Mouse (Mus musculus): ENCODE measurements at regions not wholly inside any gene's neighbourhood (a gene's known extent, or its start where the extent isn't known, plus 50 kb on each side); places are given as distances from the start of the nearest gene placed in this dataset.

DNA sequence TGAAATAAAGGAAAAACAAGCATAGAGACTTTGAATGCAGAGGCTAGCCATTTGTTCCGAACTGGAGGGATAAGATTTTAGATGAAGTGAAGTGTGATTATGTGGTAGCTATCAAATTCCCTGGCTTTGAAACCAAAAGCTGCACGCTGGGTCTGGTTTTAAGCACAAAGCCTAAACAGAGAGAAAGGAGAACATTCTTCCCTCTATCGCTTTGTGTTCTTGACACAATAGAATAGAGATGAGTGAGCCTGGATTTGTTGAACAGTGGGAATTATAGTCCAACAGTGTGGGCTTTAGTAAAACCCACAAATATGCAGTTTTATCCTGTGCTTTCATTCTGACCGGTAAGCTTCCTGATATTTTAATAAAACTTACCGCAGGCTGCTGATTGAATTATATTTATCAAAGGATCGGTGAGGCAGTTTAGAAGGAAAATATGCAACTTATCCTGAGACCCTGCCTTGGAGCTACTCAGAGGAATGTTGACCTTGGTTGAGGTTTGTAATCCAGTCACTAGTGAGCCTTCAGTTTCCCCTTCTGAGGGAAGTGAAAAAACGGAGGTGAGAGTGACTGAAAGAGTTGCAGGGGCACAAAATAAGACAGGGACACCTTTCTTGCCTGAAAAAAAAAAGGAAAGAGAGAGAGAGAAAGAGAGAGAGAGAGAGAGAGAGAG is 481.7 kb upstream of the Tenm4 start:
- DNase-seq, result no peak

DNA sequence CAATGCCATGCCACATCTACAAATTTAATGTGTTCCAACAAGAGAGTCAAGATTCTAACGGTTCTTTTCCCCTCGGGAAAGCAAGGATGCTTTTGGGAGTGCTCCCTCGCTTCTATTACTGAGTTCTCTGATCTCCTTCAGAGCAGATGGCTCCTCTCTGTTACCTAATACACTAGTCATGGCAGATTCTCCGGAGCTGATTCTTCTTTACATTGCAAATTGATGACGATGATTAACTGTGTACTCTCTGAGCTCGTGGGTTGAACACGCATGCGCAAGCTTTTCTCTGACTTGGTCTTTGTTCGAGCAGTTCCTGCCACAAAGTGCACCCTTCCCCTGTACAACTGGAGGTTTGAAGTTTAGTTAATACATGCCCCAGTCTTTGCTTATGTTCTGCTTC is 471.5 kb upstream of the Tenm4 start:
- no peak for DNase-seq

DNA sequence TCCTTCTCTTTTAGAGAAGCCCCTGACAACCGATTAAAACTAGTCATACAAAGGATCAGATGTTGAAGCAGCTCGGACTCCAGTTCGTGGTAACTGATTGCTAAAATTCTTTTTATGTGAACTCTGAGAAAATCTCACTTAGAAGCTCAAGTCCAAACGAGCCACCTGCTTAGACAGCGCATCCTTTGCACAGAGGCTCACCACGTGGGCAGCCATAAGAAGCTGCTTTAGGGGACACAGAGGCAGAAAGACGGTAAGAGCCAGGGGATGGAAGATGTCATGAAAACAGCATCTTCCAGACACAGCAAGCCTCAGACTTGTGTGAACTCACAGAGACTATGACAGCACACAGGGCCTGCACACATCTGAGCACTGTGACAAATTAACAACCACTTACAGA is 461.0 kb upstream of the Tenm4 start:
- no peak for DNase-seq

DNA sequence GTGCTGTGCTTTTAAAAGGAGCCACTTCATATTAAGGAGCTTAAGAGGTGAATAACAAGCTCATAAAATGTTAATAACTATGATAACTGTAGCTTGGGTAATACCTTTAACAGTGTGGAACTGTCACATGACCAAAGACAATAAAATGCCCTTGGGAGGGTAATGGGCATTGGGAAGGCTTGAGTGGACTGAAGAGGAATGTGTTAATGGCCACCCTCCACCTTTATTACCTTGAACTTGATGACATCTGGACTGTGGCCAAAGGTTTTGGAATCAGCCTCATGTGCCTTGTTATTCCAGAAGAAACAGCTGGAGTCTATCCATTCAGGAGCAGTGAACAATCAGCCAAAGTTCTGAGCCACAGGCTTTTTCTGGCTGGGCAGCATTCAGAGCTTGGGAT is 451.0 kb upstream of the Tenm4 start:
- no peak for DNase-seq

DNA sequence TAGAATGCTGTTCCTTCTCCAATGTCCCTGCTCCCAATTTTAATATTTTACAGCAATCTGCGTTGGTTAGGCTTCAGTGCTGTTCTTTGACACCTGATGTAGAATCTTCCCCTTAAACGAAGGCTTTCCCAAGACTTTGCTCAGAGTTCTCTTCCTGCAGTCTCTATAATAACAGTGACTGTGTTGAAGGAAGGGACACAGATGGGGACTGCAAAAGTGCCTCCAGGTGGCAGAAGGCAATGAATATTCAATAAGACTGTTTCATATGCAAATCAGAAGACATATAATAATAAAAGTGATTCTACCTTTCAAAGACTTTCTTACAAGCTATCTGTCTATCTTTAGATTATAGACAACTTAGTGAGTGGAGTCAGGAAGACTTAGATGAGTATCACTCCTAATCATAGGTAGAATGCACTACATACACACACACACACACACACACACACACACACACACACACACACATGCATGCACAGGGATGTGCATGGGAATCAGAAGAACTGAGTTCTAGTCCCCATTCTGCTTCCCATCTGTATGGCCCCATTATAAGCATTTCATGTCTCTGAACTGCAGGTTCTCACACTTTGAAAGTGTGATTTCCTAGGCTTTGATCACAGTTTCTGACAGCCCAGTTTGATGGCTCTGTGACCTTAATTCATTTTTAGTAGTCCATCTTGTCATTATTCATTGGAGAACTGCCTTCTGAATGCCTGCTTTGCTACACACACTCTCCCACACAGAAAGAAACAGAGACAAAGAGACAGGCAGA is 445.1 kb upstream of the Tenm4 start:
- DNase-seq, result no peak

DNA sequence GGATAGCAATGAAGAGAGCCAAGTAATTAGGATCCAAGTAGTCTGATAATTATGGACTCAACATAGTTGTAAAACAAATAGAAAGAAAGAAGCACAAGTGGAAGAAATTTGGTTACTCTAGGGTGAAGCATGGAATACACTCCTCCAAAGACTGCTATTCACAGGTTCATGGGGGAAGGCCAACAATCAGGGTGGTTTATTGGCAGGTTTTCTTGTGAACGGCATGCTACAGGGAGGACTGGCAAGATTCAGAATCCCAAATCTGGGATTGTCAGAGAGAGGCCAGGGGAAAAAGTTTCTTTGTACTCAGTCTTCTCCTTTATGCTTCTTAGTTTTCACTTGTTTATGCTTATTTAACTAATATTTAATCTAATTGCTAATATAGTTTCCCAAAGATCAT is 437.2 kb upstream of the Tenm4 start:
- DNase-seq, result no peak

DNA sequence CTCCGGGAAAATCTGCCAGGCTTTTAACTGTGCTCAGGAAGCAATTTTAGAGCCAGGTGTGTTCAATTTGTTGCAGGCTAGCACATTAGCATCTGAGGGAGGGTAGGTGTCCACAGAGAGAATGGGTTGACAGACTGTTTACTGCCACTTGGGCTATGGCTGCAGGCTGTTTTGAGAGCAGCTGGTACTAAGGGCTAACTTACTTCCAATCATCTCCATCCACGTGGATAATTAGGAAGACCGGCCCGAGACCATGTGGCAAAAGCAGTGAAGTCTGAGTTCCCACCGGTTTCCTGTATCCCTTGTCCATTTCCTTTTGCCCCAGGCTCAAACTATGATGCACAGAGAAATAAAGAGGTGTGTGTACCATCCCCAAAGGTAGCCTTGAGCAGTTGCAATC is 436.5 kb upstream of the Tenm4 start:
- no peak for DNase-seq

DNA sequence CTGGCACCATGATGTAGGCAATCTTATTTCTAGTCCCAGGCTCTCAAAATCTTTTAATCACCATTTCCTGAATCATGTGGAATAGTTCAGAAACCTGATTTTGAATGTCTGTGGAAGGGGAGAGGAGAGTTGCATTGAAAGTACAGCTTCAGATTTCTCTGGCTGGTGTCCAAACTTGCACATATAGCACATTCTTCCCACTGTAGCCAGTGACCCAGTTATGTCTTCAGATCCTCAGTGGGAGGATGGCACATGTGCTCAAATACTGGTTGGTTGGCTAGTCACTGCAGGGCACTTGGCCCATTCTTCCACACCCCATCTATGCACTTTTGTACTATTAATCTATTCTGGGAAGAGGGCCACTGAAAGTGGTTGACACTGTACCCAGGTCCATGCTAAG is 434.3 kb upstream of the Tenm4 start:
- DNase-seq, result peak; percentile 11

DNA sequence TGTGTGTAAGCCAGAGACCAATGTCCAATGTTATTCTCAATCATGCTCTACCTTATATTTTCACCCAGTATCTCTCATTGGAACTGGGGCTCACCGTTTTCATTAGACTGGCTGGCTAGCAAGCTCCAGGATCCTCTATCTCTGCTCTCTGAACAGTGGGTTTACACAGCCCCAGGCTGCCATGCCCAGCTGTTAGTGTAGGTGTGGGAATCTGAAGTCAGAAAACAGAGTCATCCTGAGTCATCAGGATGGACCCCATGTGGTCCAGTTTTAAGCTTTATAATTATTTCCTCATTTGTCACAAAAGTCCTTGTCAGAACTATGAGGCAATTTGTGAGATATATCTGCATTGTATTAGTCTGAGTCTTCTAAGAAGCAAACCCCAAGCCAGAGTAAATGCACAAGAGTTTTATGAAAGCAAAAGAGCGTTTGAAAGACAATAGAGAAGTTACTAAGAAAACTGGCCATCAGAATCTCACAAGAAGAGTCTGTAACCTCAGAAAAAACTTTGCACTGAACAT is 432.3 kb upstream of the Tenm4 start:
- DNase-seq, result no peak

DNA sequence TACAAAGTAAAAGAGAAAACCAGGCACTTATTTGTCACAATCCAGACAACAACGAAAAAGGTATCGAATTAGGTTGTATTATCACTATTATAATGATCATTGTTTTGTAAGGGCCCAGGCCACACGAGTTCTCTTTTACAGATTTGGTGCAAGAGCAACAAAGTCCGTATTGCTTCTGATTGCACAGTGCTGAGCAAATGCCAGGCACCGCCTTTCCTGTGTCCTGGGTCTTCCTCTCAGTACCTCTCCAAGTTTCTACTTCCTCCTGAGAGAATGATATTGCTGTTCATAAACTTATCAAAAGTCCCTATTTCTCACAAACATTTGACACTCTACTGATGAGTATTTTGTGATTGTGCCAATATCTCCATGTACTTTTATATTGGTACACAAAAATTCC is 431.3 kb upstream of the Tenm4 start:
- DNase-seq, result no peak

DNA sequence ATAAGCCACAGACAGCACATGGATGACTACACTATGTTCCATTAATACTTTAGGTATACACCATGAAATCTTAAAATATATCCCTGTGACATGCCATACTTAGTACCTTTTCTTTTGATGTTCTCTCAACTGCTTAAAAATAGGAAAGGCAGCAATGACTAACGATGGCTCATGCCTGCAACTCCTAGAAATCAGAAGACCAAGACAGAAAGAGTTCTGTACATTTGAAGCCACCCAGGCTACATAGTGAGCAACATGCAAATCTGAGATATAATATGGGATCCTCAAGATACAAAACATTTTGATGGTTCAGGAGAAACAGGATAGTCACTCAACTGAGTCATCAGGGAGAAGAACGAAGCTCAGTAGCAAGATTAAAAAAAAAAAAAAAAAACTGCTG is 412.7 kb upstream of the Tenm4 start:
- no peak for DNase-seq

DNA sequence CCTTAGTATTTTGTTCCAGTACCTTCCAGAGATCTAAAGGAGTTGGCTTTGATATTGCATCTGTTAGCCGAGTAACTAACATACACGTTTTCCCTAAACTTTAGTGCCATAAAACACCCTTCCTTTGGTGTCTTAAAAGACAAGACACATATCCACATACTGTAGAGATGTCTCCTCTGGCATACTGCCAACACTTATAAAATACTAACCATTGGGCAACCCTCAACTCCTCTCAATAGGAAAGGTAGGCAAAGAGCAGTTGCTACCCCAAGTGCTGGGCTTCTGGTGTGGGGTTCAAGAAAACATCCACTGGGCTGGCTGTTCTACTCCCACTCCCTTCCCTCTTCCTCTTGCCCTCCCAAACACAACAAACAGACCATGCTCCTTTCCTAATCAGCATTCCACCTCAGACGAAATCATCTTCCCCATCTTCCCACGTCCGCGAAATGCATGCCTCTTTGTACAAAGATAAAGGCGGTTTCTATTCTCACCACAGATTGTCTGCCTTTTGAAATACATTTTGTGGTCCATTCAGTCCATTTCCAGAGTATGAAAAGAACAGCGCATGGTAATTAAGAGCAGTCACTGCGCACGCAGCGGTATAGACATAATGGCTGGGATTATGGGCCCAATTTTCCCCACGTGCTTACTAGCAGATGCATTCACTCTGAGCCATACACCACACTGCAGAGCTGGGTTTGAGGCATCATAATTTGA is 409.9 kb upstream of the Tenm4 start:
- peak; percentile 14 for DNase-seq

DNA sequence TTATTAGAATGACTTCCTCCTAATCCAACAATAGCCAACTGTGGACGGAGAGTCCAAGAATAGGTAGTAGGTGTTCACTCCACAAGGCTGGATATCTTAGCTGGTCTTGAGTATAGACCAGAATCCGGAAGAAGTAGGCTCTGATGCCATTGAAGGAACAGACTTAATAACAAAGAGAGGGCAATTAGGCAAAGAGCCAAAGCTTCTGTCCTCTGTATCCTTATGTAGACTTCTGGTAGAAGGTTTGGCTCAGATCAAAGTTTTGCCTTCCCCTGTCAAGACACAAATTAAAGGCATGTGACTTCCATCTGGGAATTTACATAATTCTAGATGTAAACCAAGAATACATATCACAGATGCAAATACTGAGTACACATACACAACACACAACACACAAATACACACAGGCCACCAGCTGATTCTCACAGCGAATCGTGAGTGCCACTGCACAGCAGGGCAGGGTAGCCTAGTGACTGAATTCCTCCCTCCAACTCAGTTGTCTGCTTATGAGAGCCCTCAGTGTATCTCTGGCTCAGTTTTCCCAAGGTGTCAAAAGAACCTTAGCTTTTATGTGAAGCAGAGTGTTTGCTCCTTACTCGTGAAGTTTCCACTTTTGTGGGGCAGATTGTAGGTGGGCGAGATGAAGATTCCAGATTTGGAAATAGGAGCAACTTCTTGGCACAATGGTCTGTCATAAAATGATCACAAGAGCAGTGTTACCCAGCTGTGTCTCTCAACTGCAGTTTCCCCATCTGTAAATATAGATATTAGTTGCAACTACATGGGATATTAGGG is 404.5 kb upstream of the Tenm4 start:
- peak; percentile 18 for DNase-seq

DNA sequence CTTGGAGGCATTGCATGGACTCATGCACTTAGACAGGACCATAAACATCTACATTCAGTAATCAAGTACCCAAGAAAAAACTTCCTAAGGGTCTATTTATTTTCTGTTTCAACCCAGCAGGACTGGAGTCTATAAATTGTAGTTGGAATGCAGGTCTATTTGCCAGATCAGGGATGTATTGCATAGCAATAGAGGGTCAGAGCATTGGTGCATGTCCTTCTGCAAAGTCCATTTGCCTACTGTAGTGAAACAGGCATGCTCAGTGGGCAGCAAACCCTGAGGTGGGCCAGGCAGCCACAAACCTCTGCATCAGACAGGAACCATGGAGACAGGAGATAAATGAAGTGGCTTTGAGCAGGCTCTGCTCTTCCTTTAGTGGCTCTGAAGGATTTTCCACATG is 386.5 kb upstream of the Tenm4 start:
- no peak for DNase-seq

DNA sequence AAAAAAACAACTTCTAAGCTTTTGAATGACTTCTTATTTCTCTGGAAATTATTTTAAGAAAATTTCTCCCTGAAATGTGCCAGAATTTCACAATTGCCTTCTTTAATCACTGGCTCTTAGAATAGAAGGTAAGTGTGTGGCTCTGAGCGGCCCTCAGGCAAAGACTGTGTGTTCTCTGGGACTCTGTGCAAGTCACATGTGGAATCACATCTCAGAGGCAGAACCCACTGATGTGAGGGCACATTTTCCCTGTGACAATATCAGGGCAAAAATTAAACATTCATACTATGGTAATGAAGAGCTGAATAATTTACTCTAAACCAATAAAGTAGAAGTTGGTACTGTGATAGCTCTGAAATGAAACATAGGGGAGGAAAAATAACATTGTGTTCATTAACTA is 383.5 kb upstream of the Tenm4 start:
- DNase-seq, result no peak

DNA sequence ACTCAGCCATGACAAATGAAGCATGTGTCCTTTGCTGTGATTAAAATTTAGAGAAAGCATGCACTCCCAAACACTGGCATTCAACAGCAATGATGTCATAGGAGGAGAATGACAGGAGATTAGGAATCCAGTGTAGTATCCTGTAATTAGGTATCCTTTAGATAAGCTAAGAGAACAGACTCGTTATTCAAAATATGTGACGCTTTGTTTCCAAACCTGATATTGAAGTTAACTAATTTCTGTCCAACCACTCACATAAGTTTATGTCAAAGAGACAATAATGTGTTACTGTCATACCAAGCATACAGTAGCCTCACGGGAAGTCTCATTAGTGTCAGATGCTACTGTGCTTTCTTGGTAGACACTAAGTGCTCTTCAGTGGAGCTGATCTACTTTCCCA is 383.1 kb upstream of the Tenm4 start:
- DNase-seq, result no peak

DNA sequence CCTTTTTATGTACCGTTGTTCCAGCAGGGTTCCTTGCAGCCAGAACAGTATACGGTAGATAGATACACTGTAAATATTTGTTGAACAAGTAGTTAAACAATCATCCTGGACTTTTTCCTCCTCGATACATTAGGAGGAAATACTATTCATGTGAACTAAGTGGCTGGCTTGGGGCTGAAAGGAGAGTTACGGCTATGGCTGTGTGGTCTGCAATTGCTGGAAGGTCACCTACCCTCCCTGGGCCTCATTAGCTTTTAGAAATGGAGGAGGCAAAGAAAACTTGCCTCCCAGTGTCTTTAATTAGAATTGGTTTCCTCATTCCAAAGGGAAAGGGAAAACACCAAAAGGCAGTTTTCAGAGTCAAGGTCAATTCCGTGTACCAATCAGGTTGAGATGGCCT is 381.6 kb upstream of the Tenm4 start:
- DNase-seq, result no peak

DNA sequence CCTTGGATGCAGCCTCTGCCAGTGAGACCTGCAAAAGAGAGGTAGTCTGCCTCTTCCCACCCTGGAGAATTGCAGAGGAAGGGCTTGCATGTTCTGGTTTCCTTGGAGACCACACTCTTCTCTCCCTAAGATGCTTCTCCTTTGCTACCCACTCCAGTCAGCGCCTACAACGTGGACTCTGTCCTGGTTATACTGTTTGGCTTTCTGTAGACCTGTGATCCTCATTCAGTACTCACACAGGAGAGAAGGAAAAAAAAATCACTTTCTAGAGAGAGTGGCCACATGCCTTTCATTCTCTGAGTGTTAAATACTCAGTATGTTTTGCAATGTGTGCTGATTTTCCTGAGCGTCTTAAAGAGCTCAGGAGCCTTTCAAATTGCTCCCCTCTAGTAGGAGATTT is 372.0 kb upstream of the Tenm4 start:
- no peak for DNase-seq

DNA sequence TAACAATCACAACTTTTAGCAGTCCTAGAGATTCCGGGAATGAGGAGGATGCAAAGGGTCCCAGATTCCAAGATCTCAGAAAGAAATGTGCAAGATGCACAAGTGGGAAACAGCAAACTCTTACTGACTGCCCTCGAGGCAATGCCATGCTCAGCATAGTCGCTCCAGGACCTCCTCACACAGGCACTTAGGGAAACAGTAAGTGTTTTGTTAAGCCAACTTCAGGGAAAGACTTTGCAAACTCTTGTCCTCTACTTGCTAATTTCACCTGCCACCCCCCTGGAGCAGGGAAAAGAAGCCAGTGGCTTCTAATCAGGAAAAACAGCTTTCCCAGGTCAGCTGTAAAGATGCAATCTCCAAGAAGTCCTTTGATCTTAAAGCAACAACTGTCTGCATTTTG is 361.4 kb upstream of the Tenm4 start:
- no peak for DNase-seq

DNA sequence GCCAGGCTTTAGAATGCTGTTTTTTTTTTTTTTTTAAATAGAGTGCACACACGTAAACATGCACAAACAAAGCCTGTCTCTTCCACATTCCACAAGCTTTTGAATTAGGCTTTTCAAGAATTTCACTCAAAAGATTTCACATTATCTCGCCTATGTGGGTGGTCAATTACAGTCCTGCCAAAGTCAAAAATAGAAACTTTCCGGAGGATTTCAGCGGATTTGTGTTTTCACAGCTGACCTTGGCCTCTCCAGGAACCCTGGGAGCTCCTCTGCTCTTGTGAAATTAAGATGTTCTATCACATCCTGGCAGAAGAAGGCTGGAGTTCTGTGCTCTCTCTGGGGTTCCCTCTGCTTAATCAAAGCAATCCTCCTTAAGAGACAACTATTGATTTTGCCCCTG is 360.9 kb upstream of the Tenm4 start:
- no peak for DNase-seq

DNA sequence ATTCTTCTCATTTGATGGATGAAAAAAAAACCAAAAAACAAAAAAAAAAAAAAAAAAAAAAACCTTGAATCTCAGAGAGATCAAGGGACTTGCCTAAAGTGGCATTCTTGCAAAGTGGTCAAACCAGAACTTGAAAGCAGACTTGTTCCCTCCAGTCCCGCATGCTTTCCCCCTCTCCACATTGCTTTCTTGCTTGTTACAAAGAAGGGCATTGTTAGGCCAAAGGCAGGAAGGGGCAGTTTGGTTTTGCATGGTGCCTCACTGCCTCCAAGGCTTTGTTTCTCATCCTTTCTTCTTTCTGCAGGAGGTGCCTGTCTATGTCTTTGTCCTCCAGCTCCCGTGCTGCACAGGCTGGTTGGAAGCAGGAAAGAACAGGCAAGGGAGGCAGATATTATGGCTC is 356.2 kb upstream of the Tenm4 start:
- no peak for DNase-seq

DNA sequence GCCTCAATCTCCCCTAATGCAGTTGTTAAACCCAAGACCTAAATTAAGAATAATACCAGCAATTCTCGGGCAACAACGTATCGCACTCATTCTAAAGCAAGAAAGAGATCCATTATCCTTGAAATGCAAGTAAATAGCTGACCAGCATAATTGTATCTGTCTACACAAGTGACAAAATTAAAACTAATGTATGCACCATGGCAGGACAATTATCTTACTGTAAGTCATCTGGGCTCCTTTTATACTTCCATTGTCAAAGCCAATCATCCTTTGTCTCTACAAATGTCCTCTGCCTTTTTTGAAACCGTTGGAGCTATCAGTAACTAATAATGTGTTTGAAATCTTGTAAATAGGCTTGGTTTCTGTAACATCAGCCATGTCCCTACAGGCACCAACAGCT is 347.5 kb upstream of the Tenm4 start:
- no peak for DNase-seq

DNA sequence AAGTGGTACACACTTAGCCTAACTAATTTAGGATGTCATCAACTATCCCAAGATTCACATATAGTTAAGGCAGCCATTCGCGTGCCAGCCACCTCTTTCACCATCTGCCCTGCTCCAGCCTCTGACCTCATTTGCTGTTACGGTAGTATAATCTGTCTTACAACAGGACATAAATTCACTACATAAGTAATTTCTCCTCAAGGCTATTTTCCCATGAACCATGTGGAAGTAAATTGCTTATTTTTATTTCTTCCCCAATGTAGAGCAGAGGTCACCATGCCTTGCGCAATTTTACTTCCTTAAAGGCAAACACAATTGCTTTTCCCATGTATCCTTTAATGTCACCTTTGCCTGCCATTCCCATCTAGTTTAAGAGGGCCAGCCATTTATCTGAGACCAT is 341.2 kb upstream of the Tenm4 start:
- no peak for DNase-seq
